Mouse (Mus musculus): ENCODE data around the gene Myo18b. TPM values are rescaled to one million over a fixed set of nuclear protein-coding genes. Genes with fewer than 3 reads are reported as not detected.

Gene Myo18b
- total RNA-seq, 1 experiment = 2.3 TPM

- in situ Hi-C loops (cut with MboI; ENCODE audit: low sequenced_read_pairs in 2 of 2, unreplicated experiment in 2 of 2) = no loop called here
Measured at GRCm38 (mm10) chr5:112788441-112788840, 107.7 kb downstream of the Myo18b start.

GRCm38 (mm10) chr5:112786788-112787187 is 109.4 kb downstream of the Myo18b start:
- H3K9me3 ChIP-seq (ENCODE audit: control insufficient read depth, insufficient read depth, low read depth, low read length) = no peaks in the 10 kb centered on the region
- H3K36me3 ChIP-seq (ENCODE audit: control insufficient read depth, insufficient read depth, low read length, poor library complexity, severe bottlenecking) = no peaks in the 10 kb centered on the region
- no peak for DNase-seq (ENCODE audit: low read depth, low spot score)
- no peak for TF ChIP-seq ZNF384 (IDR thresholded peaks at IDR 0.05; ENCODE audit: low read depth, low read length)
- no peak for TF ChIP-seq MAFK (IDR thresholded peaks at IDR 0.05; ENCODE audit: insufficient read depth, low read depth, low read length)
- no peak for TF ChIP-seq CHD2 (IDR thresholded peaks at IDR 0.05; ENCODE audit: low read depth, low read length)
- no peak for TF ChIP-seq ZC3H11A (IDR thresholded peaks at IDR 0.05; ENCODE audit: borderline replicate concordance, low read depth, low read length)
- no peak for TF ChIP-seq HCFC1 (IDR thresholded peaks at IDR 0.05; ENCODE audit: borderline replicate concordance, insufficient read depth, low read length)
- H3K27ac ChIP-seq (ENCODE audit: insufficient read depth, low read depth, low read length, poor library complexity, severe bottlenecking) = no peak overlapping the region
- H3K4me3 ChIP-seq (ENCODE audit: insufficient read depth in 1 of 2, low read depth in 1 of 2, low read length in 2 of 2, poor library complexity in 1 of 2, severe bottlenecking in 1 of 2) = no peak overlapping the region
- no peaks in the 10 kb centered on the region for H3K4me1 ChIP-seq (ENCODE audit: control insufficient read depth in 2 of 2, insufficient read depth in 2 of 2, low read length in 2 of 2, poor library complexity in 1 of 2)
- in situ Hi-C loops (cut with MboI; ENCODE audit: low sequenced_read_pairs in 2 of 2, unreplicated experiment in 2 of 2) = no loop called here
- H3K9ac ChIP-seq (ENCODE audit: insufficient read depth, low read depth, low read length, poor library complexity, severe bottlenecking) = no peak overlapping the region

More at GRCm38 (mm10) chr5:112788441-112788840, 107.7 kb downstream of the Myo18b start:
- Histone ChIP-seq H3K9ac (ENCODE audit: insufficient read depth, low read depth, low read length, poor library complexity, severe bottlenecking) (no peak overlapping the region), H3K27ac (ENCODE audit: insufficient read depth, low read depth, low read length, poor library complexity, severe bottlenecking) (no peak overlapping the region), H3K9me3 (ENCODE audit: control insufficient read depth, insufficient read depth, low read depth, low read length) (no peaks in the 10 kb centered on the region), H3K4me1 (ENCODE audit: control insufficient read depth in 2 of 2, insufficient read depth in 2 of 2, low read length in 2 of 2, poor library complexity in 1 of 2) (peaks cover 0 to 3% of the 10 kb centered on the region in 2 experiments; a peak in 1 of 4 replicates), H3K36me3 (ENCODE audit: control insufficient read depth, insufficient read depth, low read length, poor library complexity, severe bottlenecking) (no peaks in the 10 kb centered on the region), H3K4me3 (ENCODE audit: insufficient read depth in 1 of 2, low read depth in 1 of 2, low read length in 2 of 2, poor library complexity in 1 of 2, severe bottlenecking in 1 of 2) (no peak overlapping the region)
- no peak for TF ChIP-seq MAFK (IDR thresholded peaks at IDR 0.05; ENCODE audit: insufficient read depth, low read depth, low read length)
- TF ChIP-seq ZC3H11A (IDR thresholded peaks at IDR 0.05; ENCODE audit: borderline replicate concordance, low read depth, low read length) = no peak
- no peak for TF ChIP-seq HCFC1 (IDR thresholded peaks at IDR 0.05; ENCODE audit: borderline replicate concordance, insufficient read depth, low read length)
- TF ChIP-seq CHD2 (IDR thresholded peaks at IDR 0.05; ENCODE audit: low read depth, low read length) = no peak
- TF ChIP-seq ZNF384 (IDR thresholded peaks at IDR 0.05; ENCODE audit: low read depth, low read length) = no peak
- no peak for DNase-seq (ENCODE audit: low read depth, low spot score)

DNA sequence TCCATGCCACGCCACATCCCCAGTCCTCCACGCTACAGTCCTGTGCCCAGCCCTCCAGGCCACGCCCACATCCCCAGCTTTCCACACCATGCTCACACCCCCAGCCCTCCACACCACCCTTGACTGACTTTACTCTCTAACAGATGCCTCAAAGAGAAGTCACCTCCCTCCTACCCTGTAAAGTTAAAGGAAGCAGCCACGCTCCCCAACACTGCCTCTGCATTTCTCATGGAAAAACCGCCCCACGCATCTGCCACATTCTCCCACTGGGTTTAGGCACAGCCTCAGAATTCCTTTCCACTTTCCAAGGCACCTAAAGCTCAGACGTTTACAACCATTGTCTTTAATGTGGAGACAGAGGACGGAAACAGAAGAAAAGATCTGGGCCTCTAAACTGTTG is 110.1 kb downstream of the Myo18b start:
- no peak overlapping the region for H3K27ac ChIP-seq (ENCODE audit: insufficient read depth, low read depth, low read length, poor library complexity, severe bottlenecking)
- TF ChIP-seq CHD2 (IDR thresholded peaks at IDR 0.05; ENCODE audit: low read depth, low read length) (no peak), MAFK (IDR thresholded peaks at IDR 0.05; ENCODE audit: insufficient read depth, low read depth, low read length) (no peak), ZNF384 (IDR thresholded peaks at IDR 0.05; ENCODE audit: low read depth, low read length) (no peak), ZC3H11A (IDR thresholded peaks at IDR 0.05; ENCODE audit: borderline replicate concordance, low read depth, low read length) (no peak), HCFC1 (IDR thresholded peaks at IDR 0.05; ENCODE audit: borderline replicate concordance, insufficient read depth, low read length) (no peak)
- DNase-seq (ENCODE audit: low read depth, low spot score) = no peak
- no peak overlapping the region for H3K9ac ChIP-seq (ENCODE audit: insufficient read depth, low read depth, low read length, poor library complexity, severe bottlenecking)
- H3K4me3 ChIP-seq (ENCODE audit: insufficient read depth in 1 of 2, low read depth in 1 of 2, low read length in 2 of 2, poor library complexity in 1 of 2, severe bottlenecking in 1 of 2) = no peak overlapping the region
- no peaks in the 10 kb centered on the region for H3K36me3 ChIP-seq (ENCODE audit: control insufficient read depth, insufficient read depth, low read length, poor library complexity, severe bottlenecking)
- in situ Hi-C loops (cut with MboI; ENCODE audit: low sequenced_read_pairs in 2 of 2, unreplicated experiment in 2 of 2) = no loop called here
- H3K9me3 ChIP-seq (ENCODE audit: control insufficient read depth, insufficient read depth, low read depth, low read length) = no peaks in the 10 kb centered on the region
- no peaks in the 10 kb centered on the region for H3K4me1 ChIP-seq (ENCODE audit: control insufficient read depth in 2 of 2, insufficient read depth in 2 of 2, low read length in 2 of 2, poor library complexity in 1 of 2)

- H3K4me1 ChIP-seq (ENCODE audit: control insufficient read depth in 2 of 2, insufficient read depth in 2 of 2, low read length in 2 of 2, poor library complexity in 1 of 2) = no peaks in the 10 kb centered on the region
- in situ Hi-C loops (cut with MboI; ENCODE audit: low sequenced_read_pairs in 2 of 2, unreplicated experiment in 2 of 2) = no loop called here
- no peak overlapping the region for H3K9ac ChIP-seq (ENCODE audit: insufficient read depth, low read depth, low read length, poor library complexity, severe bottlenecking)
- no peaks in the 10 kb centered on the region for H3K36me3 ChIP-seq (ENCODE audit: control insufficient read depth, insufficient read depth, low read length, poor library complexity, severe bottlenecking)
- H3K27ac ChIP-seq (ENCODE audit: insufficient read depth, low read depth, low read length, poor library complexity, severe bottlenecking) = no peak overlapping the region
- TF ChIP-seq MAFK (IDR thresholded peaks at IDR 0.05; ENCODE audit: insufficient read depth, low read depth, low read length) (no peak), CHD2 (IDR thresholded peaks at IDR 0.05; ENCODE audit: low read depth, low read length) (no peak), ZC3H11A (IDR thresholded peaks at IDR 0.05; ENCODE audit: borderline replicate concordance, low read depth, low read length) (no peak), ZNF384 (IDR thresholded peaks at IDR 0.05; ENCODE audit: low read depth, low read length) (no peak), HCFC1 (IDR thresholded peaks at IDR 0.05; ENCODE audit: borderline replicate concordance, insufficient read depth, low read length) (no peak)
- H3K4me3 ChIP-seq (ENCODE audit: insufficient read depth in 1 of 2, low read depth in 1 of 2, low read length in 2 of 2, poor library complexity in 1 of 2, severe bottlenecking in 1 of 2) = no peak overlapping the region
- no peak for DNase-seq (ENCODE audit: low read depth, low spot score)
- no peaks in the 10 kb centered on the region for H3K9me3 ChIP-seq (ENCODE audit: control insufficient read depth, insufficient read depth, low read depth, low read length)
Measured at GRCm38 (mm10) chr5:112781719-112782118, 114.4 kb downstream of the Myo18b start.

DNA sequence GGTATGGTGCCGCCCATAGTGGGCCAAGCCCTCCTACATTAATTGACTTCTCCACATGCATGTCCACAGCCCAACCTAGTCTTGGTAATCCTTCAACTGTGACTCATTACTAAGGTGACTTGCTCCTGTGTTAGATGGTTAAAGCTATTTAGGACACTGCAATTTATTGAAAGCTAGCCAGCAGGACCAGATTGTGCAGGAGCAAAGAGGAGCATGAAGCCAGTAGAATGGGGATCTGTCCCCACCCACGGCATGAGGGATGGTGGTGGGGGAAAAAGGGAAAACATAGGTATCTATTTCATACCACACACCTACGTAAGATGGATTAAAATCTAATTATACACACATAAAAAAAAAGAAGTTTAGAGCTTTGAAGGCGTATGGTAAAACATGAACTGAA is 114.9 kb downstream of the Myo18b start:
- Histone ChIP-seq H3K4me3 (ENCODE audit: insufficient read depth in 1 of 2, low read depth in 1 of 2, low read length in 2 of 2, poor library complexity in 1 of 2, severe bottlenecking in 1 of 2) (no peak overlapping the region), H3K4me1 (ENCODE audit: control insufficient read depth in 2 of 2, insufficient read depth in 2 of 2, low read length in 2 of 2, poor library complexity in 1 of 2) (no peaks in the 10 kb centered on the region), H3K9ac (ENCODE audit: insufficient read depth, low read depth, low read length, poor library complexity, severe bottlenecking) (no peak overlapping the region), H3K27ac (ENCODE audit: insufficient read depth, low read depth, low read length, poor library complexity, severe bottlenecking) (no peak overlapping the region), H3K36me3 (ENCODE audit: control insufficient read depth, insufficient read depth, low read length, poor library complexity, severe bottlenecking) (no peaks in the 10 kb centered on the region), H3K9me3 (ENCODE audit: control insufficient read depth, insufficient read depth, low read depth, low read length) (no peaks in the 10 kb centered on the region)
- TF ChIP-seq HCFC1 (IDR thresholded peaks at IDR 0.05; ENCODE audit: borderline replicate concordance, insufficient read depth, low read length) = no peak
- no peak for TF ChIP-seq CHD2 (IDR thresholded peaks at IDR 0.05; ENCODE audit: low read depth, low read length)
- TF ChIP-seq ZNF384 (IDR thresholded peaks at IDR 0.05; ENCODE audit: low read depth, low read length) = no peak
- TF ChIP-seq ZC3H11A (IDR thresholded peaks at IDR 0.05; ENCODE audit: borderline replicate concordance, low read depth, low read length) = no peak
- TF ChIP-seq MAFK (IDR thresholded peaks at IDR 0.05; ENCODE audit: insufficient read depth, low read depth, low read length) = no peak
- in situ Hi-C loops (cut with MboI; ENCODE audit: low sequenced_read_pairs in 2 of 2, unreplicated experiment in 2 of 2) = no loop called here
- no peak for DNase-seq (ENCODE audit: low read depth, low spot score)

Measured in ES-E14 (cell line).